Mouse (Mus musculus) embryonic facial prominence, embryonic 10.5 days (tissue): Measurements from ENCODE around the gene Pick1. TPM values are rescaled to one million over a fixed set of nuclear protein-coding genes. Genes with fewer than 3 reads are reported as not detected.

Experiments used
- polyA plus RNA-seq: library from polyadenylated mRNA; unstranded; fragments of >200 nt; fragmentation: Nextera tagmentation; extraction: Ambion mirVana; gene quantifications from 2 replicates; pipeline ENCODE4 v1.2.1, GENCODE M21; 2016

The Pick1 gene
- polyA plus RNA-seq, 1 experiment from 2014 or later: 50.1 TPM

Other genes starting within 250 kb of the Pick1 start
- gene H1f0, start 200.7 kb upstream of the Pick1 start, polyA plus RNA-seq: 371 and 392 TPM in 2 replicates
- gene Galr3, start 187.3 kb upstream of the Pick1 start, polyA plus RNA-seq: not detected in 2 replicates
- gene Ankrd54, start 166.3 kb upstream of the Pick1 start, polyA plus RNA-seq: 57.7 and 61.8 TPM in 2 replicates
- gene Eif3l, start 154.0 kb upstream of the Pick1 start, polyA plus RNA-seq: 280 and 287 TPM in 2 replicates
- gene Micall1, start 120.3 kb upstream of the Pick1 start, polyA plus RNA-seq: 7.3 and 7.4 TPM in 2 replicates
- gene Polr2f, start 88.2 kb upstream of the Pick1 start, polyA plus RNA-seq: 414 and 440 TPM in 2 replicates
- 8.0 and 8.2 TPM in 2 replicates for gene 1700088E04Rik, start 87.9 kb upstream of the Pick1 start, polyA plus RNA-seq
- 11.4 and 12.9 TPM in 2 replicates for gene Sox10, start 63.9 kb upstream of the Pick1 start, polyA plus RNA-seq
- 0.29 and 0.35 TPM in 2 replicates for gene Gm49486, start 218 bp downstream of the Pick1 start, polyA plus RNA-seq
- 0.16 and 0.34 TPM in 2 replicates for gene Slc16a8, start 25.6 kb downstream of the Pick1 start, polyA plus RNA-seq
- 2.5 and 6.0 TPM in 2 replicates for gene Baiap2l2, start 56.4 kb downstream of the Pick1 start, polyA plus RNA-seq
- gene Pla2g6, start 99.2 kb downstream of the Pick1 start, polyA plus RNA-seq: 18.4 and 20.4 TPM in 2 replicates
- 1.2 and 1.8 TPM in 2 replicates for gene Maff, start 117.4 kb downstream of the Pick1 start, polyA plus RNA-seq
- 57.7 and 58.9 TPM in 2 replicates for gene Tmem184b, start 174.4 kb downstream of the Pick1 start, polyA plus RNA-seq
- gene Csnk1e, start 226.4 kb downstream of the Pick1 start, polyA plus RNA-seq: 143 and 156 TPM in 2 replicates